Mouse (Mus musculus) hindbrain, embryonic 11.5 days (tissue): ENCODE data around the gene Gm9732. TPM values are rescaled to one million over a fixed set of nuclear protein-coding genes. Genes with fewer than 3 reads are reported as not detected.
"Not testable (repeated sequence)": the region's sequence is repeated elsewhere in the genome, so short reads cannot be mapped to it uniquely, and the experiment has no call there.

ENCODE experiments used
- ATAC-seq: fragments of 200-750 bp; cut with Nextera tagmentation; 2 replicates; pipeline ENCODE4 v1.8.0; 2017; ENCODE audit warnings: mild to moderate bottlenecking, moderate TSS enrichment, moderate library complexity; ENCODE audit not compliant: low FRiP score
- DNase-seq: peaks from one replicate; pipeline ENCODE4 v3.0.0-alpha.2; 2015; ENCODE audit warnings: low spot score
- H3K27ac ChIP-seq: fragments of 300-500 bp; sonication (generic); 2 replicates; pipeline ENCODE4 v1.5.1; 2014; ENCODE audit warnings: mild to moderate bottlenecking, low read depth, low read length
- H3K27me3 ChIP-seq: fragments of 300-500 bp; sonication (generic); 2 replicates; pipeline ENCODE4 v1.6.1; 2014; ENCODE audit warnings: mild to moderate bottlenecking, low read length, moderate library complexity, mixed read lengths; ENCODE audit not compliant: control insufficient read depth, insufficient read depth
- H3K36me3 ChIP-seq: fragments of 300-500 bp; sonication (generic); 2 replicates; pipeline ENCODE4 v1.6.1; 2014; ENCODE audit warnings: mild to moderate bottlenecking, low read length, moderate library complexity, mixed read lengths; ENCODE audit not compliant: control insufficient read depth, insufficient read depth
- H3K4me1 ChIP-seq: fragments of 300-500 bp; sonication (generic); replicated peaks from 2 replicates; pipeline ENCODE4 v1.6.1; 2014; ENCODE audit warnings: low read length, mixed read lengths; ENCODE audit not compliant: control insufficient read depth, insufficient read depth
- H3K4me2 ChIP-seq: fragments of 300-500 bp; sonication (generic); replicated peaks from 2 replicates; pipeline ENCODE4 v1.6.1; 2014; ENCODE audit warnings: mild to moderate bottlenecking, low read depth, low read length
- H3K4me3 ChIP-seq: fragments of 300-500 bp; sonication (generic); 2 replicates; pipeline ENCODE4 v1.5.1; 2014; ENCODE audit warnings: low read depth, low read length
- H3K9ac ChIP-seq: fragments of 300-500 bp; sonication (generic); 2 replicates; pipeline ENCODE4 v1.6.1; 2014; ENCODE audit warnings: low read depth, low read length
- H3K9me3 ChIP-seq: fragments of 300-500 bp; sonication (generic); 2 replicates; pipeline ENCODE4 v1.6.1; 2016; ENCODE audit warnings: low read length; ENCODE audit not compliant: control insufficient read depth
- WGBS: fragments of 180-500 bp; shearing (Covaris S2); extraction: QIAGEN DNeasy Blood & Tissue Kit; methylation state at CpG from one replicate; pipeline ENCODE4 v1.1.7; 2014; 5-methylcytosine and 5-hydroxymethylcytosine counted together
- polyA plus RNA-seq: library from polyadenylated mRNA; unstranded; fragments of >200 nt; fragmentation: Nextera tagmentation; extraction: Ambion mirVana; gene quantifications from 2 replicates; pipeline ENCODE4 v1.2.1, GENCODE M21; 2014

Gene Gm9732
- not detected in 2 replicates for polyA plus RNA-seq

GRCm38 (mm10) chr14:43274986-43275511 lies at the start of gene Gm9732:
TSS of gene Gm9732 (plus strand) at chr14:43275036.
- not testable (repeated sequence) for H3K9me3 ChIP-seq, ATAC-seq, H3K27ac ChIP-seq, H3K27me3 ChIP-seq, H3K36me3 ChIP-seq, DNase-seq, H3K4me3 ChIP-seq, H3K9ac ChIP-seq, H3K4me2 ChIP-seq, H3K4me1 ChIP-seq
- 83% methylated on average over 8 of the region's 8 CpGs for WGBS

GRCm38 (mm10) chr14:43235204-43235603 lies 39.6 kb upstream of the Gm9732 start, which contains the start of gene Gm8122:
TSS of gene Gm8122 (minus strand) at chr14:43235304.
- H3K36me3 ChIP-seq, H3K4me2 ChIP-seq, H3K9me3 ChIP-seq, H3K27ac ChIP-seq, ATAC-seq, H3K4me3 ChIP-seq, H3K4me1 ChIP-seq, H3K27me3 ChIP-seq, H3K9ac ChIP-seq, DNase-seq: not testable (repeated sequence)
- 94% methylated on average over 2 of the region's 4 CpGs for WGBS

GRCm38 (mm10) chr14:43237769-43238168 lies 37.1 kb upstream of the Gm9732 start:
- H3K4me2 ChIP-seq, H3K4me3 ChIP-seq, H3K27me3 ChIP-seq, H3K9me3 ChIP-seq, ATAC-seq, H3K4me1 ChIP-seq, H3K36me3 ChIP-seq, DNase-seq, H3K27ac ChIP-seq, H3K9ac ChIP-seq: not testable (repeated sequence)

- not testable (repeated sequence) for ATAC-seq, DNase-seq
- WGBS, result 31% methylated on average over 6 of the region's 12 CpGs
These were observed 25.1 kb upstream of the Gm9732 start for GRCm38 (mm10) chr14:43249611-43250170.

GRCm38 (mm10) chr14:43250549-43251253 lies 24.1 kb upstream of the Gm9732 start:
- H3K27ac ChIP-seq, H3K36me3 ChIP-seq, DNase-seq, H3K27me3 ChIP-seq, H3K4me1 ChIP-seq, H3K4me2 ChIP-seq, ATAC-seq, H3K4me3 ChIP-seq, H3K9me3 ChIP-seq, H3K9ac ChIP-seq: not testable (repeated sequence)
- 32% methylated on average over 5 of the region's 6 CpGs for WGBS

More at GRCm38 (mm10) chr14:43249611-43250170, 25.1 kb upstream of the Gm9732 start:
- H3K4me2 ChIP-seq, H3K27ac ChIP-seq, H3K9me3 ChIP-seq, H3K9ac ChIP-seq, H3K4me3 ChIP-seq, H3K4me1 ChIP-seq, H3K27me3 ChIP-seq, H3K36me3 ChIP-seq: not testable (repeated sequence)

- H3K9ac ChIP-seq, H3K27me3 ChIP-seq, H3K4me2 ChIP-seq, DNase-seq, H3K36me3 ChIP-seq, H3K4me3 ChIP-seq, H3K9me3 ChIP-seq, H3K27ac ChIP-seq, H3K4me1 ChIP-seq, ATAC-seq: not testable (repeated sequence)
- 81% methylated on average over 1 of the region's 1 CpGs for WGBS
These were observed 18.3 kb upstream of the Gm9732 start for GRCm38 (mm10) chr14:43256511-43256910.

GRCm38 (mm10) chr14:43258349-43258748 lies 16.5 kb upstream of the Gm9732 start, which contains the start of gene Gm8126:
TSS of gene Gm8126 (plus strand) at chr14:43258649.
- H3K27ac ChIP-seq, H3K9me3 ChIP-seq, H3K9ac ChIP-seq, H3K4me2 ChIP-seq, H3K4me1 ChIP-seq, H3K4me3 ChIP-seq, H3K36me3 ChIP-seq, H3K27me3 ChIP-seq, DNase-seq, ATAC-seq: not testable (repeated sequence)
- 94% methylated on average over 2 of the region's 4 CpGs for WGBS

GRCm38 (mm10) chr14:43263421-43263820 lies 11.4 kb upstream of the Gm9732 start:
- not testable (repeated sequence) for H3K27me3 ChIP-seq, H3K9me3 ChIP-seq, H3K4me3 ChIP-seq, H3K4me1 ChIP-seq, ATAC-seq, DNase-seq, H3K9ac ChIP-seq, H3K36me3 ChIP-seq, H3K4me2 ChIP-seq, H3K27ac ChIP-seq
- 94% methylated on average over 3 of the region's 3 CpGs for WGBS
